Mouse (Mus musculus) kidney, adult 2 months (tissue): ENCODE results near the gene Tmem53. TPM values are rescaled to one million over a fixed set of nuclear protein-coding genes. Genes with fewer than 3 reads are reported as not detected.

ENCODE experiments used
- DNase-seq: peaks from one replicate; pipeline ENCODE4 v3.0.0; 2021
- H3K27ac ChIP-seq: fragments of 200-500 bp; 2 replicates; pipeline ENCODE4 v1.5.1; 2012; ENCODE audit warnings: low read depth, low read length, control low read depth, inconsistent platforms; ENCODE audit not compliant: insufficient read depth
- H3K27me3 ChIP-seq: fragments of 200-500 bp; replicated peaks from 2 replicates; pipeline ENCODE4 v1.6.1; 2012; ENCODE audit warnings: mild to moderate bottlenecking, moderate library complexity, low read length, inconsistent platforms; ENCODE audit not compliant: control insufficient read depth, insufficient read depth
- H3K36me3 ChIP-seq: fragments of 200-500 bp; 2 replicates; pipeline ENCODE4 v1.6.1; 2012; ENCODE audit warnings: mild to moderate bottlenecking, moderate library complexity, low read length, inconsistent platforms; ENCODE audit not compliant: control insufficient read depth, insufficient read depth
- H3K4me1 ChIP-seq: fragments of 200-500 bp; 2 replicates; pipeline ENCODE4 v1.6.1; 2011; ENCODE audit warnings: low read length; ENCODE audit not compliant: control insufficient read depth, insufficient read depth
- H3K4me3 ChIP-seq: fragments of 200-500 bp; 2 replicates; pipeline ENCODE4 v1.5.1; 2011; ENCODE audit warnings: mild to moderate bottlenecking, low read depth, low read length, control low read depth; ENCODE audit not compliant: insufficient read depth
- CTCF ChIP-seq: fragments of 200-500 bp; conservative IDR thresholded peaks from 2 replicates; pipeline ENCODE4 v1.5.1; 2011; ENCODE audit warnings: low read depth, mild to moderate bottlenecking, control low read depth, low read length, moderate library complexity, mixed read lengths; ENCODE audit not compliant: insufficient read depth, insufficient read length
- POLR2A ChIP-seq: fragments of 200-500 bp; IDR thresholded peaks from one replicate; pipeline ENCODE4 v1.6.1; 2011; ENCODE audit warnings: low read depth, low read length, control low read depth
- WGBS: fragments of 180-500 bp; shearing (Covaris S2); methylation state at CpG from one replicate; pipeline ENCODE4 v1.1.7; 2018; 5-methylcytosine and 5-hydroxymethylcytosine counted together
- polyA plus RNA-seq: library from polyadenylated mRNA; depleted of rRNA; stranded (reverse); fragments of >200 nt; gene quantifications from 2 replicates; pipeline ENCODE4 v1.2.3, GENCODE M21; 2012; rRNA removed

Gene Tmem53
- polyA plus RNA-seq: 88.1 and 93.5 TPM in 2 replicates

GRCm38 (mm10) chr4:117251801-117252316, at the start of gene Tmem53, which contains the start of gene Armh1:
Gene Tmem53, plus strand, starts transcription at chr4:117251951.
Gene Armh1, minus strand, starts transcription at chr4:117252125.
- under 1% methylated on average over 30 of the region's 43 CpGs for WGBS
- no peaks in the 10 kb centered on the region for H3K27me3 ChIP-seq

GRCm38 (mm10) chr4:117202046-117202991, 49.4 kb upstream of the Tmem53 start:
- Histone ChIP-seq H3K36me3 (no peaks in the 10 kb centered on the region), H3K4me3 (peak overlapping the region; percentile 47), H3K27ac (peak overlapping the region; percentile 63; the same call in 1 of the 2 replicates), H3K27me3 (no peaks in the 10 kb centered on the region), H3K4me1 (0 out of 2 replicates have a peak, but pooled peaks cover 3% of the 10 kb centered on the region)
- peak; percentile 77 for DNase-seq
- peak; percentile 35; the same call in 1 of the 2 replicates for TF ChIP-seq CTCF
- no peak for TF ChIP-seq POLR2A
- 2% methylated on average over 25 of the region's 25 CpGs for WGBS

More at GRCm38 (mm10) chr4:117251801-117252316, at the start of gene Tmem53, which contains the start of gene Armh1:
- no peak for TF ChIP-seq CTCF
- TF ChIP-seq POLR2A: peak; percentile 18
- DNase-seq: peak; percentile 96
- no peaks in the 10 kb centered on the region for H3K36me3 ChIP-seq
- H3K27ac ChIP-seq: peak within 1 kb of the TSS; percentile 93
- peaks cover 25% of the 10 kb centered on the region; the same call in 1 of the 2 replicates for H3K4me1 ChIP-seq
- peak within 1 kb of the TSS; percentile 92 for H3K4me3 ChIP-seq

GRCm38 (mm10) chr4:117202992-117203354, 48.8 kb upstream of the Tmem53 start:
- H3K27ac ChIP-seq: no peak overlapping the region
- H3K4me3 ChIP-seq: no peak overlapping the region
- 62% methylated on average over 4 of the region's 4 CpGs for WGBS
- TF ChIP-seq CTCF (no peak), POLR2A (no peak)
- H3K4me1 ChIP-seq: 0 out of 2 replicates have a peak, but pooled peaks cover 3% of the 10 kb centered on the region
- no peak for DNase-seq
- H3K36me3 ChIP-seq: no peaks in the 10 kb centered on the region
- no peaks in the 10 kb centered on the region for H3K27me3 ChIP-seq

- Histone ChIP-seq H3K4me1 (no peaks in the 10 kb centered on the region), H3K36me3 (no peaks in the 10 kb centered on the region), H3K27ac (no peak overlapping the region), H3K4me3 (no peak overlapping the region), H3K27me3 (no peaks in the 10 kb centered on the region)
- DNase-seq: no peak
- WGBS: 83% methylated on average over 6 of the region's 6 CpGs
- no peak for TF ChIP-seq CTCF
- no peak for TF ChIP-seq POLR2A
Observed at GRCm38 (mm10) chr4:117209592-117209991, 42.2 kb upstream of the Tmem53 start.

- no peaks in the 10 kb centered on the region for H3K27me3 ChIP-seq
- no peak overlapping the region for H3K27ac ChIP-seq
- TF ChIP-seq POLR2A: no peak
- peak; percentile 79 for TF ChIP-seq CTCF
- 3% methylated on average over 20 of the region's 20 CpGs for WGBS
- DNase-seq: peak; percentile 90
- H3K36me3 ChIP-seq: no peaks in the 10 kb centered on the region
- no peak overlapping the region for H3K4me3 ChIP-seq
- no peaks in the 10 kb centered on the region for H3K4me1 ChIP-seq
Observed at GRCm38 (mm10) chr4:117210147-117211074, 41.3 kb upstream of the Tmem53 start.

GRCm38 (mm10) chr4:117214250-117214649, 37.5 kb upstream of the Tmem53 start:
- no peak for TF ChIP-seq CTCF
- TF ChIP-seq POLR2A: no peak
- Histone ChIP-seq H3K36me3 (no peaks in the 10 kb centered on the region), H3K27ac (no peak overlapping the region), H3K27me3 (no peaks in the 10 kb centered on the region), H3K4me1 (no peaks in the 10 kb centered on the region), H3K4me3 (no peak overlapping the region)
- no peak for DNase-seq
- 90% methylated on average over 6 of the region's 6 CpGs for WGBS
